Mouse (Mus musculus): Measurements from ENCODE around the gene Nckap5. TPM values are rescaled to one million over a fixed set of nuclear protein-coding genes. Genes with fewer than 3 reads are reported as not detected.

Gene Nckap5
- total and polyA plus RNA-seq, 3 experiments, result not detected

GRCm38 (mm10) chr1:125911337-125911900 lies 919.2 kb downstream of the Nckap5 start:
- no peaks in the 10 kb centered on the region for H3K79me2 ChIP-seq (replicated peaks; ENCODE audit: control insufficient read depth, extremely low read depth, insufficient read depth, poor library complexity, severe bottlenecking)
- no peaks in the 10 kb centered on the region for H3K4me1 ChIP-seq (ENCODE audit: control insufficient read depth in 1 of 2, insufficient read depth in 2 of 2)
- no peaks in the 10 kb centered on the region for H3K27me3 ChIP-seq (replicated peaks)
- peaks cover 71% of the 10 kb centered on the region for H3K9me3 ChIP-seq (replicated peaks; ENCODE audit: low read length)
- no peak overlapping the region for H3K4me3 ChIP-seq (replicated peaks in 1 of 3; ENCODE audit: low read depth in 2 of 3, low read length in 2 of 3, poor library complexity in 1 of 3)
- in situ Hi-C loops (cut with MboI; ENCODE audit: low pct_ligation_motif_present, low pct_unique_long_range_greater_than_20kb, low sequenced_read_pairs), result no loop called here
- no peak overlapping the region for H3K4me2 ChIP-seq (ENCODE audit: insufficient read depth, low read depth, poor library complexity, severe bottlenecking)
- TF ChIP-seq SMC3 (IDR thresholded peaks at IDR 0.05; ENCODE audit: low read depth, low read length) (no peak), PAX5 (IDR thresholded peaks at IDR 0.05; ENCODE audit: low read length) (no peak), IRF4 (IDR thresholded peaks at IDR 0.05; ENCODE audit: low read depth, low read length) (no peak), TBP (conservative IDR thresholded peaks at IDR 0.05; ENCODE audit: low read depth, low read length) (no peak), KAT2A (IDR thresholded peaks at IDR 0.05; ENCODE audit: insufficient replicate concordance, low read length) (no peak), MYC (IDR thresholded peaks at IDR 0.05; ENCODE audit: low read depth, low read length) (no peak), MXI1 (IDR thresholded peaks at IDR 0.05; ENCODE audit: low read depth, low read length) (no peak), E2F4 (IDR thresholded peaks at IDR 0.05; ENCODE audit: insufficient replicate concordance, low read depth, low read length) (no peak), NELFE (IDR thresholded peaks at IDR 0.05; ENCODE audit: low read depth, low read length) (no peak), MEF2A (IDR thresholded peaks at IDR 0.05; ENCODE audit: borderline replicate concordance, low read depth, low read length) (no peak), MAX (IDR thresholded peaks at IDR 0.05; ENCODE audit: low read length) (no peak), ELF1 (IDR thresholded peaks at IDR 0.05; ENCODE audit: low read depth, low read length) (no peak), USF1 (IDR thresholded peaks at IDR 0.05; ENCODE audit: low read depth, low read length) (no peak), JUND (conservative IDR thresholded peaks at IDR 0.05; ENCODE audit: low read depth, low read length) (no peak)
- dilution Hi-C loops (cut with MboI; ENCODE audit: extremely low pct_ligation_motif_present, extremely low pct_unique_long_range_greater_than_20kb, low sequenced_read_pairs), result no loop called here
- no peak for DNase-seq (ENCODE audit: extremely low read depth)
- no peaks in the 10 kb centered on the region for H3K36me3 ChIP-seq (replicated peaks in 1 of 2; ENCODE audit: control insufficient read depth in 1 of 2, insufficient read depth in 1 of 2, low read length in 1 of 2)
- H3K9ac ChIP-seq (ENCODE audit: insufficient read depth, low read depth), result no peak overlapping the region
- no peak overlapping the region for H3K27ac ChIP-seq (ENCODE audit: insufficient read depth, low read depth)

GRCm38 (mm10) chr1:125910871-125911265 lies 919.7 kb downstream of the Nckap5 start:
- Histone ChIP-seq H3K27me3 (replicated peaks) (no peaks in the 10 kb centered on the region), H3K4me1 (ENCODE audit: control insufficient read depth in 1 of 2, insufficient read depth in 2 of 2) (no peaks in the 10 kb centered on the region), H3K9ac (ENCODE audit: insufficient read depth, low read depth) (no peak overlapping the region), H3K4me2 (ENCODE audit: insufficient read depth, low read depth, poor library complexity, severe bottlenecking) (no peak overlapping the region), H3K27ac (ENCODE audit: insufficient read depth, low read depth) (no peak overlapping the region), H3K79me2 (replicated peaks; ENCODE audit: control insufficient read depth, extremely low read depth, insufficient read depth, poor library complexity, severe bottlenecking) (no peaks in the 10 kb centered on the region), H3K36me3 (replicated peaks in 1 of 2; ENCODE audit: control insufficient read depth in 1 of 2, insufficient read depth in 1 of 2, low read length in 1 of 2) (no peaks in the 10 kb centered on the region), H3K4me3 (replicated peaks in 1 of 3; ENCODE audit: low read depth in 2 of 3, low read length in 2 of 3, poor library complexity in 1 of 3) (no peak overlapping the region), H3K9me3 (replicated peaks; ENCODE audit: low read length) (peaks cover 69% of the 10 kb centered on the region)
- no peak for DNase-seq (ENCODE audit: extremely low read depth)
- in situ Hi-C loops (cut with MboI; ENCODE audit: low pct_ligation_motif_present, low pct_unique_long_range_greater_than_20kb, low sequenced_read_pairs) (no loop called here), dilution Hi-C loops (cut with MboI; ENCODE audit: extremely low pct_ligation_motif_present, extremely low pct_unique_long_range_greater_than_20kb, low sequenced_read_pairs) (no loop called here)
- TF ChIP-seq EP300 (IDR thresholded peaks at IDR 0.05; ENCODE audit: low read length) (no peak), NELFE (IDR thresholded peaks at IDR 0.05; ENCODE audit: low read depth, low read length) (no peak), JUN (IDR thresholded peaks at IDR 0.05; ENCODE audit: insufficient read depth, low read depth, low read length) (no peak), RAD21 (IDR thresholded peaks at IDR 0.05; ENCODE audit: low read depth, low read length) (no peak), ZKSCAN1 (IDR thresholded peaks at IDR 0.05; ENCODE audit: borderline replicate concordance, low read depth, low read length) (no peak), MAFK (IDR thresholded peaks at IDR 0.05; ENCODE audit: insufficient replicate concordance, low read length) (no peak), CHD2 (IDR thresholded peaks at IDR 0.05; ENCODE audit: low read length) (no peak), IRF4 (IDR thresholded peaks at IDR 0.05; ENCODE audit: low read depth, low read length) (no peak), GABPA (IDR thresholded peaks at IDR 0.05; ENCODE audit: insufficient replicate concordance, low read depth, low read length) (no peak), MEF2A (IDR thresholded peaks at IDR 0.05; ENCODE audit: borderline replicate concordance, low read depth, low read length) (no peak), JUND (conservative IDR thresholded peaks at IDR 0.05; ENCODE audit: low read depth, low read length) (no peak), RCOR1 (conservative IDR thresholded peaks at IDR 0.05; ENCODE audit: low read depth, low read length) (no peak)
